Mouse (Mus musculus) thymus, postnatal 4 days (tissue): ENCODE data around the gene Galns.

Source experiments
- DNase-seq: peaks from one replicate; pipeline ENCODE4 v3.0.0; 2021

Galns gene

GRCm38 (mm10) chr8:122611295-122612133, at the start of gene Galns, which contains the start of gene Trappc2l:
TSS of gene Galns (minus strand) at chr8:122611463.
TSS of gene Trappc2l (plus strand) at chr8:122611640.
- peak; percentile 98 for DNase-seq

- DNase-seq: peak; percentile 60
Observed at GRCm38 (mm10) chr8:122660022-122660421, 48.8 kb upstream of the Galns start.

DNA sequence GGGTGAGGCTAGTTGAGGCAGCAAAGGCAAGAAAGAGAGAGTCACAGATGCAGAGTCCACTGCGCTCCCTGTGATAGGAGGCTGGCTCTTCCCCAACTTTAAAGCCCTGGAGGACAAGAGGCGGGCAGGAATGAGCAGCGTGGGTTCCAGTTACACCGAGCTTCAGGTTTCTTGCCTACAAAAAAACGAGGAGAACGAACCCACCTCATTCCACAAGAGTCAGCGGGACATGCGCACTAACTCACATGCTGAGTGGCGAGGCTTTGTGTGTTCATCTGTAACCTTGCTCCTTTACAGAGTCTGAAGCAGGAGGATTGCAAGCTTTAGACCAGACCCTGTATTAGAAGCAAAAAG, 47.5 kb upstream of the Galns start:
- no peak for DNase-seq

DNA sequence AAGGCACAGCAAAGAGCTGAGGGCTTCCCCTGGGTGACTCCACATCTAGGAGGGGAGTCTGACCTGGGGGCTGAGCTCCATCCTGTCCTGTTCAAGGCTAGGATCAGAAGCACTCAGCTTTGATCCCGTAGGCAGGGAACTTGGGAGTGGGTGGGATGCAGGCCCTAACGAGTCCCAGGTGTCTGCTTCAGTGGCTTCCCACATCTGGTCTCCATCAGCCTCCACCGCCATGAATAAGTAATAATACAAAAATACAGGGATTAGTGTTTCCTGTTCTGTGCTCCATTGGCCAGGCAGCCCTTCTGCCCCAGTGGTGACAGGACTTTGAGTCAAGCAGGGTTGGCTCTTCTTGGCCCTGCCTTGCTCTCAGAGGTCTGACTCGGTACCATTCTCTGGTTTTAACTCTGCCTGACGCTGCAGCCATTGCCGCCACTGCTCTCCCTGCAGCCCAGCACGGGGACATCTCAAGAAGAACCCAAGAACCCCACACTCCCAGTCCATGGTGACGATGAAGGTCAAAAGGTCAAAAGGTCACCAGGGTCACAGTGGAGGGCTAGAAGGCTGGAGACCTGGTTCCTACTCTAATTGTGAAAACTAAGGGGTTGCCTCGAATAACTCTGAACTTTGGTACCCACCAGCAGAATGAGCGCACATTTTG, 47.0 kb upstream of the Galns start:
- no peak for DNase-seq

- DNase-seq: no peak
Observed at GRCm38 (mm10) chr8:122656056-122656999, 45.1 kb upstream of the Galns start.

DNA sequence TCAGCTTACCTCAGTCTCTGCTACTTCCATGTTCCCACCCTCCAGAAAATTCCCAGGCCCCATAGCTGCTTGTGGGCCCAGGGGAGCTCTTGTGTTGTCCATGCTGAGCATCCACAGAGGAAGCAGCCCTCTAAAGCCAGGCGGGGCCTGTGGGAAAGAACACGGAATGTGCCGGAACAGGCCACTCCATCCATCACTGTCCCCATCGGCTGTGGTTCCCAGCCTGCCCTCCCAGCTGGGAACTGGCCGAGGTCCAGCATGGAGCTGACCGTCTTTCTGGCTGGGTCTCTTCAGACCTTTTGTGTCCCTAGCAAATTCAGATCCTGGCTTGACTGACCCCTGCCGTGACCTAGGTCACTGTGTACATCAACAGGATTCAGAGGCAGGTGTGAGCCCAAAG, 43.5 kb upstream of the Galns start:
- no peak for DNase-seq

- DNase-seq: no peak
Observed at GRCm38 (mm10) chr8:122652643-122653042, 41.4 kb upstream of the Galns start.

- DNase-seq: no peak
Observed at GRCm38 (mm10) chr8:122651326-122651921, 40.2 kb upstream of the Galns start.

- no peak for DNase-seq
Observed at GRCm38 (mm10) chr8:122648192-122648970, 37.1 kb upstream of the Galns start.

GRCm38 (mm10) chr8:122646337-122646736, 35.1 kb upstream of the Galns start:
- no peak for DNase-seq

- DNase-seq: no peak
Observed at GRCm38 (mm10) chr8:122644175-122644954, 33.1 kb upstream of the Galns start.

- DNase-seq: no peak
Observed at GRCm38 (mm10) chr8:122642071-122642470, 30.8 kb upstream of the Galns start.

- DNase-seq: no peak
Observed at GRCm38 (mm10) chr8:122641406-122641805, 30.1 kb upstream of the Galns start.

DNA sequence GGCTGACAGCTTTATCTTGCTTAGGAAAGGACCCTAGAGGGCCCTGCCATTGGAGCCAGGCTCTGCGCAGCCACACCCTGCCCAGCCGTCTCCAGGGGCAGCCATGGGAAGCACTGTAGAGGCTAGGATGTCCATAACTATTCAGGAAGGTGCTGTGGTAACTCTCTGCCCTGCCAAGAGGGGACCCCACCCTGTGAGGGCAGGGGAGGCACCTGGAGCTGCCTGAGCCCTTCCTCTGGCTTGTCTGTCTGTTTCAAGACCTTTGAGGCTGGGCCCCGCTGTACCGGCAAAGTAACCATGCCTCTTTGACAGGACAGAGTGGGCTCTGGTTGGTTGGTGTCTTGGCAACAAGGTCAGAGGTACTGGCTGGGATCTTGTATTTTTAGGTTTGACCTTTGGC, 29.6 kb upstream of the Galns start:
- no peak for DNase-seq

GRCm38 (mm10) chr8:122639521-122640248, 28.4 kb upstream of the Galns start:
- DNase-seq: no peak

- DNase-seq: no peak
Observed at GRCm38 (mm10) chr8:122638601-122639000, 27.3 kb upstream of the Galns start.

- DNase-seq: no peak
Observed at GRCm38 (mm10) chr8:122637230-122637629, 26.0 kb upstream of the Galns start.

- DNase-seq: no peak
Observed at GRCm38 (mm10) chr8:122636803-122637175, 25.5 kb upstream of the Galns start.

GRCm38 (mm10) chr8:122635878-122636802, 24.9 kb upstream of the Galns start:
- no peak for DNase-seq
